Mouse (Mus musculus): ENCODE measurements around the gene Cnn3.

The Cnn3 gene

GRCm38 (mm10) chr3:121418251-121418601 is 8.1 kb upstream of the Cnn3 start:
- no peak for DNase-seq (ENCODE audit: low read depth, low spot score)

- no peak for DNase-seq (ENCODE audit: low read depth, low spot score)
Observed at GRCm38 (mm10) chr3:121418850-121419435, 7.4 kb upstream of the Cnn3 start.

DNA sequence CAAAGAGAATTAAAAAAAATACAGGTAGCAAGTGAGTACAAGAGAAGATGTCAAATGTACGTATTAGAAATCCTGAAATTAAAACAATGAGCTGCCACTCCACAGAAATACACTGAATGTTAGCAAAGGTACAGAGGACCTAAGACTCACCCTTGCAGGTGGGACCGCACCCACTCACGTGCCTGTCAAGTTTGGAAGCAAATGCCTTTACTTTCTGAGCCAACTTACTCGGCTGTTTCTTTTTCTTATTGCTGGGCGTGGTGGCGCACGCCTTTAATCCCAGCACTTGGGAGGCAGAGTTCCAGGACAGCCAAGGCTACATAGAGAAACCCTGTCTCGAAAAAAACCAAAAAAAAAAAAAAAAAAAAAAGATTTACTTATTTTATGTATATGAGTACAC is 3.9 kb upstream of the Cnn3 start:
- no peak for DNase-seq (ENCODE audit: low read depth, low spot score)

DNA sequence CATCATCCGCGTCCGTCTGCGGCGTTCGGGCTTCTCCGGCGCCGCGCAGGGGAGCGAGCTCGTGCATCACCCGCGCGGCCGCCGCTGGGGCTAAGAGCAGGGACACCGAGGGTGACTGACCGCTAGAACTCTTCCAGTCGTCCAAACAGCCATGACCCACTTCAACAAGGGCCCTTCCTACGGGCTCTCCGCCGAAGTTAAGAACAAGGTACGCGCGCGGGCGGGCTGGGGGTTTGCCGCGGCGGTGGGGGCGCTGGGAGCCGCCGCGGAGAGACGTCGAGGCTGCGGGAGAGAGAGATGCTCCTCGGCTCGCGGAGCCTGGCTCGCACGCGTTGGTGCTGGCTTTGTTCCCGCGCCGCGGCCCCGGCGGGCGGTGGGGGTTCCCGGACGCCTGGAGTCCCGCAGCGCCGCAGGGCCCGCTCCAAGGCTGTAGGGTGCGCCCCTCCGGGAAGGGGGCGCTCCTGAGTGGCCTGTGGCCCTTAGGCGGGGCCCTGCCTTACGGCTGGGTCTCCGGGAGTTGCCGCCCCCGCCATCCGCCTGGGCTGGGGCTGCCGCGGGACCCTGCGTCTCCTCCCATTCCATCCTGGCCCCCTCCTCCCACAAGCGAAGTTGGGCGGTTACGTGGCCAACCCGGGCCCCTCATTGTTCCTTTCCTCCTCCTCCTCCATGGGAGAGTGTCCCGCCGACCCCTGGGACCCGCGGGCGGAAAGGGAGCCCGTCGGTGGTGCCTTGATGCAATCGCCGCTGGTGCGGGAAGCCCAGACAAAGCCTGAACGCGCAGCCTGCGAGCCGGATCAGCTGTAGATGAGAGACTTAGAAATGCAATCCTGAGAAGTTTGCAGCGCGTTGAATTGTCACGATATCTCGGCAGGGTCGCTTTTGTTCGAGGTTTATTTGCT is 573 bp downstream of the Cnn3 start:
- peak; percentile 73 for DNase-seq (ENCODE audit: low read depth, low spot score)

GRCm38 (mm10) chr3:121427520-121427908 is 1.2 kb downstream of the Cnn3 start:
- DNase-seq (ENCODE audit: low read depth, low spot score): peak; percentile 77

GRCm38 (mm10) chr3:121428230-121428629 is 1.9 kb downstream of the Cnn3 start:
- DNase-seq (ENCODE audit: low read depth, low spot score): peak; percentile 20

- DNase-seq (ENCODE audit: low read depth, low spot score): no peak
Observed at GRCm38 (mm10) chr3:121428696-121429259, 2.5 kb downstream of the Cnn3 start.

DNA sequence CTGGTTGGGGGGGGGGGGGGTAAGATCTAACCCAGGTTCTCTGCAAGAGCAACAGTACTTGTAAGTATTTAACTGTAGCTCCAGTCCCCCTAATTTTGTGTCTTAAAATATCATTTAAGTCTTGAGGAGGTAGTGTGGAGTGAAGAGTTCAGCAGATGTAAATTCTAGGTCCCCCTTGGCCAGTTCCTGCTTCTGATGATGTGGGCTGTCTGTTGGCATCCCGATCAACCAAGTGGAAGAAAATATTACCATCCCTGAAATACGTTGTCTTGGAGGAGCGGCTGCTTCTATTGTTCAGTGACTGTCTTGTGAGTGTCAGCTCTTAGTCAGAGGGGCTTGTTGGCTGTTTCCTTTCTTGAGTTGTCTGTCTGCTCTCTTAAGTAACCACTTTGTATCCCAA is 3.2 kb downstream of the Cnn3 start:
- no peak for DNase-seq (ENCODE audit: low read depth, low spot score)

DNA sequence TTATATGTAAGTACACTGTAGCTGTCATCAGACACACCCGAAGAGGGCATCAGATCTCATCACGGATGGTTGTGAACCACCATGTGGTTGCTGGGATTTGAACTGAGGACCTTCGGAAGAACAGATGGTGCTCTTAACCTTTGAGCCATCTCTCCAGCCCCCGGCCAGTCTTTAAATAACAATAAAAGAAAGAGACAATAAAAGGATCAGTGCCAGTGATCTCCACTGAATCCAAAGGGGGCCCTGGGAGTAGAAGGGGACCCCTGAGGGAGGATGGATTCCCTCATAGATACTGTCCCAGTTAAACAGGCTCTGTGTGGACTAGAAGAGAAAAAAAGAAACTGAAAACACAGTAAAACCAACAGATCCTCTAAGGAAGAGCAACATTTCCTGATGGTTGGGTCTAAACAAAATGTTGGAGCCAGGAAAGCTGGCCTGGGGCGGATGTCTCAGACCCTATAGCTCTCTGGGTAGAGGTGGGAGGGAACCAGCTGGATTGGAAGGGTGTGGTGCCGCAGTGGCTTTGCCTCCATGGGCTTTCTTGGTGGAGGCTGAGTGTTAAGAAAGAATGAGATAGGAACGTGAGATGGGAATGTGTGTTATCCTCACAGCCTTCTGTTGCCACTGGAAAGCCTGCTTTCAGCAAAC is 4.1 kb downstream of the Cnn3 start:
- no peak for DNase-seq (ENCODE audit: low read depth, low spot score)

DNA sequence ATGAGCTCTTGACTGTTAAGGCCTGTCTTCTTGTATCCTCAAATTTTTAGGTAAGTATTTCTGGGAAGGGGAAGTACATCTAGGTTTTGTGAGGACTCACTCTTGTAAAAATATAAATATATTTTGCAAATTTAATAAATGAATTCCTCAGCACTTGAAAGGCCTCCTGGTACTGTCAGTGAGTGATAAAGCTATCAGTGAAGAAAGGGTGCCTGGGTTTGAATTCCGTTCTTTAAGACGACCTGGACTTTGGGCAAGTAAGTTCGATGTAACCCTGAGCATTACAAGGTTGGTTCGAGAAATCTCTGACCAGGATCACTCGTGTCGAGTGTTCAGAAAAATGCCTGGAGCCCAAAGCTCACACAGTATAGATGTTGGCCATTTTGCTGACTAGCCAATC is 7.1 kb downstream of the Cnn3 start:
- DNase-seq (ENCODE audit: low read depth, low spot score): no peak

- peak; percentile 53 for DNase-seq (ENCODE audit: low read depth, low spot score)
Observed at GRCm38 (mm10) chr3:121433968-121434533, 7.8 kb downstream of the Cnn3 start.

DNA sequence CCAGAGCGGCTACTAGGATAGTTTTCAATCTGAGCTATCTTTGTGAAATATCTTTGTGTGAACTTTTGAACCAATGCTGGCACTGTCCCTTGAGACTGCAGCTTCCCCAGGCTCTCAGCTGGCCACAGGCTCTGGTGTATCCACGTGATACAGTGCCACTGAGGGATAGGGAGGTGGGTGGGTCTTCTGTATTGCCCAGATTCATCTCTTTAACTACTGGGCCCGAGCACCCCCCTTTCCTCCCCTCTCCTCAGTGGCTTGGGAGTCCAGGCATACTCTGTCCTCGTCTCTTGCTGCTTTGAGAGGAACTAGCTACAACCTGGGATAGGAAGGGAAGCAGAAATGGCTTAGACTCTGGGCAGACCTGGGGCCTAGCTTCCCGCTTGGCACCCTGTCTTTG is 9.0 kb downstream of the Cnn3 start:
- no peak for DNase-seq (ENCODE audit: low read depth, low spot score)

DNA sequence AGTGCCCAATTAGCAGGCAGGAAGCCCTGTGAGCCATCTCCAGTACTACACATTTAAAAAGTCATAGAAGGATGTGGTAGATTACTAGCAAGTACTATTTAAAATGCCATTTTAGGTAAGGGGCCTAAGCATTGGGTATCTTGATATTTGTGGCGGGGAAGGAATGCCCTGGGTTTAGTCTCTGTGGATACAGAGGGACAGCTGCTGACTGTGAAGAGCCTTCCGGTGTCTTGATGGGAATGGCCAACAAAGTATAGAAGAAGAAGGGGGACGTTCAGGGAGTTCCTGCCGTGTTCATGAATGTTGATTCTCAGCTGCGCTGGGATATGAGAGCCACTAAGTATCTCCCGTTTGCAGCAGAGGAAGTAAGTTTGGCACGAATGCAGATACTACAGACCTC is 10.8 kb downstream of the Cnn3 start:
- no peak for DNase-seq (ENCODE audit: low read depth, low spot score)

DNA sequence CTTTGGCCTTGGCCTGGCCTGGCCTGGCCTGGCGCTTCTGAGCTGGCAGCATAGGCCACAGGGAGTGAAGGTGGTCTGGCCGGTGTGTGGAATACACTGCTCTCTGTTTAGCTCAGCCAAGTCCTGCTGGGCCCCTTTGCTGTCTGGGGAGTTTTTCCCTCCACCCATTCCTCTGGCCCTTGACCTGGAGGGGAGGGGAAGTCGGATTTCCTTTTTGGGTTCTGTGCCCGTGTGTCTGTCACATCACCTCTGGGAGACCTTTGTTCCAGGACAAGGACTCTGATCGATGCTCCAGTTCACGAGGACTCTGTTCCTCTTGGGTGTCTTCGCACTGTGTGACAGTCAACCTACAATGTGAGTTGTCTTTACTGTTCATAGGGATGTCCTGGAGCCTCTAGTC is 11.7 kb downstream of the Cnn3 start:
- DNase-seq (ENCODE audit: low read depth, low spot score): no peak

GRCm38 (mm10) chr3:121439623-121440161 is 13.4 kb downstream of the Cnn3 start:
- peak; percentile 7 for DNase-seq (ENCODE audit: low read depth, low spot score)

DNA sequence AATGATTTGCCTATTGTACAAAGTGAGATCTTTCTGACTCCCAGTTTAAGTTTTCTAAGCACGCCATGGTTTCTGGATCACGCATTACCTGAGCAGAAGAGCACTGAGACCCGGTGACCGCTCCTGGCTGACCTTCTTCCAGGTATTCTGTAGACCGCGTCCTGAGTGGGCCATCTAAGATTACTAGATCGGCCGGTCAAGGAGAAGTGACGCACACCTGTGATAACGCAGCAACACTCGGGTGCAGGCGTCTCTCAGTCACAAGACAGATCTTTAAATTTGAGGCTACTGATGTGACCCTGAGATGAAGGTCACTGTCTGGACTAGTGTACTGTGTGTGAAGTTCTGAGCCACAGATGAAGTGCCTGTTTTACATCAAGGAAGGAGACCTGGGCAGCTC is 15.2 kb downstream of the Cnn3 start:
- no peak for DNase-seq (ENCODE audit: low read depth, low spot score)

- DNase-seq (ENCODE audit: low read depth, low spot score): no peak
Observed at GRCm38 (mm10) chr3:121442288-121442687, 16.0 kb downstream of the Cnn3 start.

GRCm38 (mm10) chr3:121443861-121444271 is 17.6 kb downstream of the Cnn3 start:
- no peak for DNase-seq (ENCODE audit: low read depth, low spot score)

DNA sequence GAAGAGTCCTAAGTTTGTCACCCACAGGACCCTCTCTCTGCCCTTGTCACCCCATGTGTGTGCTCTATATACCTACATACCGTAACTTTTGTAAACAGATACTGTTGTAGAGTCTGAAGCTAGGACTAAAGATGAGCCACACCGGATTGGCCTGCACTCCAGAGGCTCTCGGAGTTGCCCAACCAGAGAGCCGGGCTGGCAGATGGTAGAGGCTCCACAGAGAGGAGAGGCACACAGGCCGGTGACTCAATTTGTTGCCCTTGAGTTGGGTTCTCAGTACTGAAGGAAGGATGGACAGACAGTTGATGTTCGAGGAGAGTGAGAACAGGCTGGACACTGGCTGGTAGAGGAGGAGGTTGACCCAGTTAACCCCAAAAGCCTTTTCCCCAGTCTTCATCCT is 18.1 kb downstream of the Cnn3 start:
- DNase-seq (ENCODE audit: low read depth, low spot score): no peak

DNA sequence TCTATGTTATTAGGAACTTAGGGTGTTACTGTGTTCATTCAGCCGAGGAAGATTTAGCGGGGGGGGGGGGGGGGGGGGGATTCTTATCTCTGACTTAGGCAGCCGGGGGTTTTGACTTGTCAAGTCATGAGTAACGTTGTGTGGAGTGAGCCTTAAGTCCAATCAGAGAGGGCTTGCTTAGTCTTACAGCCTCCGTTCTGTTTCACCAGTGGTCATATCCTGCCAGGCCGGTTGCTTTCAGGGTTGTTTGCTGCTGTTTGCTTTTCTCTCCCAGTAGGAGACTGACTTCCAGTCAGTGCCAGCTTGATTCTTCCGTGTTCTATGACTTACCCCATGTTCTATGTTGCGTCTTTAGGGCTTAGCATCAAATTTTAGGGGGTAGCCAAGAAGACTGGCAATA is 20.2 kb downstream of the Cnn3 start:
- DNase-seq (ENCODE audit: low read depth, low spot score): no peak

GRCm38 (mm10) chr3:121448029-121448468 is 21.8 kb downstream of the Cnn3 start:
- DNase-seq (ENCODE audit: low read depth, low spot score): no peak

GRCm38 (mm10) chr3:121448606-121449005 is 22.3 kb downstream of the Cnn3 start:
- DNase-seq (ENCODE audit: low read depth, low spot score): no peak
